Mouse (Mus musculus): Measurements from ENCODE around the gene Ankrd10. TPM values are rescaled to one million over a fixed set of nuclear protein-coding genes. Genes with fewer than 3 reads are reported as not detected.
"Not testable (repeated sequence)": the region's sequence is repeated elsewhere in the genome, so short reads cannot be mapped to it uniquely, and the experiment has no call there.

Gene Ankrd10
- polyA plus RNA-seq, 1 experiment from 2014 or later = 113 TPM

DNA sequence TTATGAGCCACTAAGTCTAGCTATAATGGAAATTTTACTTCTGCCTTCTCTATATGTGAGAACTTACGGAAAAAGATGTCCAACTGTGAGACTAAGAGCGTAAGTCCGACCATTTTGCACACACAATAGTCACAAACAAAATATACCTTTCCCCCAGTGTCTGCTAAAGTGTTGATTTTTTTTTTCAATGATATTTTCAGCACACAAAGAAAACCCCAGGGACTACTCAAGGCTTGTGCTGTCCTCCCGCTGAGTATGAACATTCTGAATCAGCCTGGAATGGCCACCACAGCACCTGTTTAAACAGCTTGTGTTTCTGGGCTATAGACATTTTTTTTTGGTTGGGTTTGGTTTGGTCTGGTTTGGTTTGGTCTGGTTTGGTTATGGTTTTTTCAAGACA, 64.8 kb downstream of the Ankrd10 start:
- no peak overlapping the region for H3K27ac ChIP-seq
- ATAC-seq = no peak
- 87% methylated on average over 4 of the region's 4 CpGs for WGBS

DNA sequence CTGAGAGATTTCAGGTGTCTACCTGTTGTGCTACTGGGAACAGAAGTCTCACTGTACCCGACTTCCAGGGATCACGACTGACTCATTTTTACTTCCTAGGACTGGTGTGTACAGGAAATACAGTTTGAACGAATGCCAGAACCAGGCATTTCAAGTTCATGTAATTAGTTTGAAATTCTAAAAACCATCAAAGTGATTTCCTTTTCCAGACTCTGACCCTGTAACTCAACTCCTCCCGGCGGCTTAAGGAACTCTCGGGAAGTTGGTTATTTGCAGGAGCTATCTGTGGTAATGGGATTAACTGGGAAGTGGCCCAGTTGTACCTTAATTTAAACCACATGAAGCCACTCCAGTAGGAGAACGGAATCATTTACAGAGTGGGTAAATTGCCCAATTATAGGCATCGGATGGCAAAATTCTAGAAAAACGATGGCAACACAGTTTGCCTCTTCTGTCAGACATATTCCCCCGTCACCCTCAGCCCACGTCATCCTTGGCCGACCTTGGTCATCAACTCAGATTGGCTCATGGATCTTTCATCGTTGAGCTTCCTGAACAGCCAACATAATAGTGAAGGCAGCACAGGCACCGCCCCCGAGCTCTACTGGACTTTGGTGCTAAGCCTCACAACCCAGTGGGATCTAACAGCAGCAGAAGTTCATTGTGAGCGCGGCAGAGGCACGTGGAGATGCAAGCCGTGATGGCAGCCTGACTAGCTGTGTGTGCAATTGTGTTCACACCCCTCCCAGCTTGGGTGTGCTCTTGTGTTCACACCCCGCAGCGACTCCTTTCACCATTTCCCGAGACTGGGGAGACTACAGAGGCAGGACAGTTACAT, 66.1 kb downstream of the Ankrd10 start:
- Histone ChIP-seq H3K9me3 (replicated peaks) (no peaks in the 10 kb centered on the region), H3K4me3 (no peak overlapping the region), H3K36me3 (ENCODE audit: poor library complexity, severe bottlenecking) (peaks cover 46% of the 10 kb centered on the region), H3K4me1 (no peaks in the 10 kb centered on the region), H3K27me3 (no peaks in the 10 kb centered on the region), H3K27ac (no peak overlapping the region), H3K4me2 (no peak overlapping the region), H3K9ac (no peak overlapping the region)
- 89% methylated on average over 22 of the region's 22 CpGs for WGBS
- no peak for ATAC-seq

More for the DNA sequence above, 64.8 kb downstream of the Ankrd10 start:
- no peaks in the 10 kb centered on the region for H3K4me1 ChIP-seq
- no peak overlapping the region for H3K9ac ChIP-seq
- no peaks in the 10 kb centered on the region for H3K9me3 ChIP-seq (replicated peaks)
- H3K27me3 ChIP-seq = no peaks in the 10 kb centered on the region
- H3K4me3 ChIP-seq = no peak overlapping the region
- peaks cover 33% of the 10 kb centered on the region for H3K36me3 ChIP-seq (ENCODE audit: poor library complexity, severe bottlenecking)
- no peak overlapping the region for H3K4me2 ChIP-seq

- 96% methylated on average over 2 of the region's 2 CpGs for WGBS
- ATAC-seq = not testable (repeated sequence)
- peaks cover 59% of the 10 kb centered on the region for H3K36me3 ChIP-seq (ENCODE audit: poor library complexity, severe bottlenecking)
Observed at GRCm38 (mm10) chr8:11568193-11568592, 67.4 kb downstream of the Ankrd10 start.

GRCm38 (mm10) chr8:11564721-11565120, 70.8 kb downstream of the Ankrd10 start:
- no peak for ATAC-seq
- Histone ChIP-seq H3K36me3 (ENCODE audit: poor library complexity, severe bottlenecking) (peaks cover 75% of the 10 kb centered on the region), H3K4me1 (peaks cover under 1% of the 10 kb centered on the region; the same call in 1 of the 2 replicates), H3K9ac (no peak overlapping the region), H3K4me2 (no peak overlapping the region), H3K27me3 (no peaks in the 10 kb centered on the region), H3K27ac (no peak overlapping the region), H3K9me3 (replicated peaks) (no peaks in the 10 kb centered on the region), H3K4me3 (no peak overlapping the region)
- 91% methylated on average over 7 of the region's 7 CpGs for WGBS

More at GRCm38 (mm10) chr8:11568193-11568592, 67.4 kb downstream of the Ankrd10 start:
- not testable (repeated sequence) for H3K27ac ChIP-seq; H3K27me3 ChIP-seq; H3K4me1 ChIP-seq; H3K4me3 ChIP-seq; H3K9ac ChIP-seq; H3K4me2 ChIP-seq; H3K9me3 ChIP-seq (replicated peaks)

GRCm38 (mm10) chr8:11564236-11564635, 71.3 kb downstream of the Ankrd10 start:
- Histone ChIP-seq H3K4me3 (no peak overlapping the region), H3K27me3 (no peaks in the 10 kb centered on the region), H3K9me3 (replicated peaks) (no peaks in the 10 kb centered on the region), H3K27ac (no peak overlapping the region), H3K4me1 (peaks cover 5% of the 10 kb centered on the region), H3K36me3 (ENCODE audit: poor library complexity, severe bottlenecking) (peaks cover 74% of the 10 kb centered on the region), H3K4me2 (no peak overlapping the region), H3K9ac (no peak overlapping the region)
- 89% methylated on average over 5 of the region's 5 CpGs for WGBS
- no peak for ATAC-seq

Small RNA genes within 50 kb of the gene (microRNA-seq; reads per million reads assigned to microRNA genes)
- gene Mir7238 = 4.8 reads per million, percentile 14 among the genes with 10 or more reads in this experiment

Other genes starting within 250 kb of the Ankrd10 start
- 0.34 and 0.69 TPM in 2 replicates for gene Rab20, start 157.0 kb downstream of the Ankrd10 start, polyA plus RNA-seq (2015; fragmentation: Nextera tagmentation; extraction: Ambion mirVana)
- gene Naxd, start 138.3 kb downstream of the Ankrd10 start, polyA plus RNA-seq (2015; fragmentation: Nextera tagmentation; extraction: Ambion mirVana) = 152 and 158 TPM in 2 replicates
- gene Cars2, start 85.0 kb downstream of the Ankrd10 start, polyA plus RNA-seq (2015; fragmentation: Nextera tagmentation; extraction: Ambion mirVana) = 22.6 and 23.9 TPM in 2 replicates
- 43.5 and 47.3 TPM in 2 replicates for gene Ing1, start 80.2 kb downstream of the Ankrd10 start, polyA plus RNA-seq (2015; fragmentation: Nextera tagmentation; extraction: Ambion mirVana)
- not detected in 2 replicates for gene 1700016D06Rik, start 65.3 kb upstream of the Ankrd10 start, polyA plus RNA-seq (2015; fragmentation: Nextera tagmentation; extraction: Ambion mirVana)
- 58.5 and 61.8 TPM in 2 replicates for gene Arhgef7, start 92.0 kb upstream of the Ankrd10 start, polyA plus RNA-seq (2015; fragmentation: Nextera tagmentation; extraction: Ambion mirVana)
- 0.30 and 0.89 TPM in 2 replicates for gene Tex29, start 204.7 kb upstream of the Ankrd10 start, polyA plus RNA-seq (2015; fragmentation: Nextera tagmentation; extraction: Ambion mirVana)

Data from forebrain, embryonic 13.5 days (tissue).